Mouse (Mus musculus) ES-E14 (cell line): ENCODE data around the gene Rnf111. TPM values are rescaled to one million over a fixed set of nuclear protein-coding genes. Genes with fewer than 3 reads are reported as not detected.

ENCODE experiments used
- DNase-seq: peaks from one replicate; pipeline ENCODE4 v3.0.0-alpha.2; 2013; ENCODE audit warnings: low read depth, low spot score
- H3K27ac ChIP-seq: 2 replicates; pipeline ENCODE4 v1.5.1; 2012; ENCODE audit warnings: low read depth, mild to moderate bottlenecking, low read length, moderate library complexity, mixed read lengths; ENCODE audit not compliant: poor library complexity, insufficient read depth, severe bottlenecking
- H3K36me3 ChIP-seq: 2 replicates; pipeline ENCODE4 v1.6.1; 2012; ENCODE audit warnings: mild to moderate bottlenecking, low read length, moderate library complexity, mixed read lengths; ENCODE audit not compliant: control insufficient read depth, poor library complexity, insufficient read depth, severe bottlenecking
- H3K4me1 ChIP-seq, 2 experiments: fragments of 150-350 bp in 1 of 2; sonication (generic) in 1 of 2; 2 replicates each; pipeline ENCODE4 v1.6.1; 2012; ENCODE audit warnings: low read length in 2 of 2, mild to moderate bottlenecking in 1 of 2, mixed read lengths in 1 of 2; ENCODE audit not compliant: control insufficient read depth in 2 of 2, insufficient read depth in 2 of 2, poor library complexity in 1 of 2
- H3K4me3 ChIP-seq, 2 experiments: fragments of 150-350 bp in 1 of 2; sonication (generic) in 1 of 2; 2 replicates each; pipeline ENCODE4 v1.5.1; 2012; ENCODE audit warnings: low read length in 2 of 2, low read depth in 1 of 2, mild to moderate bottlenecking in 1 of 2, mixed read lengths in 1 of 2; ENCODE audit not compliant: insufficient read depth in 1 of 2, poor library complexity in 1 of 2, severe bottlenecking in 1 of 2
- H3K9ac ChIP-seq: 2 replicates; pipeline ENCODE4 v1.6.1; 2012; ENCODE audit warnings: low read depth, mild to moderate bottlenecking, low read length, mixed read lengths; ENCODE audit not compliant: poor library complexity, insufficient read depth, severe bottlenecking
- H3K9me3 ChIP-seq: fragments of 150-350 bp; sonication (generic); 2 replicates; pipeline ENCODE4 v1.6.1; 2012; ENCODE audit warnings: low read depth, mild to moderate bottlenecking, low read length; ENCODE audit not compliant: control insufficient read depth, insufficient read depth
- CHD2 ChIP-seq: IDR thresholded peaks from 2 replicates; pipeline ENCODE4 v1.6.1; 2014; ENCODE audit warnings: mild to moderate bottlenecking, low read depth, low read length, inconsistent platforms
- HCFC1 ChIP-seq: IDR thresholded peaks from 2 replicates; pipeline ENCODE4 v1.6.1; 2012; ENCODE audit warnings: low read length, inconsistent platforms, borderline replicate concordance; ENCODE audit not compliant: insufficient read depth
- MAFK ChIP-seq: IDR thresholded peaks from 2 replicates; pipeline ENCODE4 v1.6.1; 2014; ENCODE audit warnings: mild to moderate bottlenecking, low read depth, low read length, inconsistent platforms; ENCODE audit not compliant: insufficient read depth
- ZC3H11A ChIP-seq: IDR thresholded peaks from 2 replicates; pipeline ENCODE4 v1.6.1; 2012; ENCODE audit warnings: low read depth, mild to moderate bottlenecking, inconsistent platforms, low read length, borderline replicate concordance
- ZNF384 ChIP-seq: IDR thresholded peaks from 2 replicates; pipeline ENCODE4 v1.6.1; 2012; ENCODE audit warnings: low read depth, low read length, inconsistent platforms
- in situ Hi-C, 2 experiments: fragments of 600-800 bp; cut with MboI; formaldehyde crosslinking; loops; one replicate each; pipeline ENCODE4 v1.15.1; 2025; ENCODE audit warnings: low sequenced_read_pairs in 2 of 2, inconsistent platforms in 1 of 2; ENCODE audit not compliant: unreplicated experiment in 2 of 2
- total RNA-seq: library from RNA; depleted of rRNA; stranded (reverse); fragments of 300-350 nt; gene quantifications from 2 replicates; pipeline ENCODE4 v1.2.3, GENCODE M21; 2012

Rnf111 gene
- total RNA-seq, 1 experiment, result 24.3 TPM

DNA sequence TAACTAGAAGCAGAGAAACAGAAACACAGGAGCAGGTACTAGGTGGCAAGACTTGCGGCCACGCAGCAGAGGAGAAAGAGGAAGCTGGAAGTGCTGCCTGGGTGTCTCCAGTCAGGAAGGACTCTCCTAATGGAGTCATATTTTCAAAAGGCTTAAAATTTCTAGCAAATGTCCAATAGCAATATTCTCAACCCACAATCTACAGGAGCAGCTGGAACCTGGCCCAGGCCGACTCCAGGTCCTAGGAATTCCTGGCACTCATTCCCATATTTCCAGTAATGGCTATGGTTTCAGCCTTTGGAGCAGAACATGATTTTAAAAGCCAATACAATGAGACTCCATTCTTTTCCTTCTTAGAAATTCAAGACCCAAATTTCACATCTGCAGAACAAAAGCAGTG, 114.0 kb downstream of the Rnf111 start:
- H3K9ac ChIP-seq, result no peak overlapping the region
- no peak overlapping the region for H3K27ac ChIP-seq
- no peaks in the 10 kb centered on the region for H3K36me3 ChIP-seq
- no peak for TF ChIP-seq MAFK
- TF ChIP-seq ZC3H11A, result no peak
- TF ChIP-seq ZNF384, result no peak
- TF ChIP-seq CHD2, result no peak
- no peak for TF ChIP-seq HCFC1
- no peak overlapping the region for H3K4me3 ChIP-seq
- H3K4me1 ChIP-seq, result peaks cover 0 to 2% of the 10 kb centered on the region in 2 experiments; a peak in 1 of 4 replicates
- in situ Hi-C loops, result no loop called here
- no peaks in the 10 kb centered on the region for H3K9me3 ChIP-seq
- DNase-seq, result no peak

DNA sequence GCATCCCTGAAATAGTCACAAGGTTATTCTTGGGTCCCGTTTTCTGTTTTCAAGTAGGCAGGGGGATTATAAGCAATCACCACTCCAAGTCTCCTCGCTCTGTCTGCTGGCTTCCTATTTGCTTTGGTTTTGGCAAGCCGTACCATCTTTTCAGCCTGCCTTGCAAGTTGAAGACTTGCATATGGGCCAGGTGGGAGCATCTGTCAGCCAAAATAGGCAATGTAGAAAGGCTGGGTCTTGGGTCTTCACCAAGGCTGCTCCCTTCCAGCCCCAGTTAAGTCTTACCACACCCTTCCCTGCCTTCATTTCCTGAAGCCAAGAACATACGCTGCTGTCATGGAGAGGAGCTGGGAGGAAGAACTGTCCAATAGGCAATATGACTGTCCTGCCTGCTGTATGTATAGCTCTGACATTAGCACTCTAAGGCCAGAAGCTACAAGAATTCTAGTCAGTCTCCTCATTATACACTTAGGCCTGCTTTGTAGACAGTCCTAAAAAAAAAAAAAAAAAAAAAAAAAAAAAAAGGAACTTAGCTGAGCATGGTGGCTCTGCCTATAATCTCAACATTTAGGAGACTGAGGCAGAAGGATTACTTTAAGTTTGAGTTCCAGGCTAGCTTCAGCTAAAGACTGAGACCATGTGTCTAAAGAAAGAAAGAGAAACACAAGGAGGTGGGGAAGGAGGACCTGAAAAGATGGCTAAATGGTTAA, 116.0 kb downstream of the Rnf111 start:
- TF ChIP-seq MAFK, result no peak
- peak; percentile 37; the same call in 1 of the 2 replicates for TF ChIP-seq ZNF384
- no peak for TF ChIP-seq ZC3H11A
- no peak for TF ChIP-seq CHD2
- TF ChIP-seq HCFC1, result no peak
- Histone ChIP-seq H3K27ac (no peak overlapping the region), H3K4me3 (no peak overlapping the region), H3K9me3 (no peaks in the 10 kb centered on the region), H3K36me3 (0 out of 2 replicates have a peak, but pooled peaks cover 1% of the 10 kb centered on the region), H3K9ac (no peak overlapping the region), H3K4me1 (peaks cover 0 to 2% of the 10 kb centered on the region in 2 experiments; a peak in 1 of 4 replicates)
- no peak for DNase-seq
- in situ Hi-C loops, result no loop called here

DNA sequence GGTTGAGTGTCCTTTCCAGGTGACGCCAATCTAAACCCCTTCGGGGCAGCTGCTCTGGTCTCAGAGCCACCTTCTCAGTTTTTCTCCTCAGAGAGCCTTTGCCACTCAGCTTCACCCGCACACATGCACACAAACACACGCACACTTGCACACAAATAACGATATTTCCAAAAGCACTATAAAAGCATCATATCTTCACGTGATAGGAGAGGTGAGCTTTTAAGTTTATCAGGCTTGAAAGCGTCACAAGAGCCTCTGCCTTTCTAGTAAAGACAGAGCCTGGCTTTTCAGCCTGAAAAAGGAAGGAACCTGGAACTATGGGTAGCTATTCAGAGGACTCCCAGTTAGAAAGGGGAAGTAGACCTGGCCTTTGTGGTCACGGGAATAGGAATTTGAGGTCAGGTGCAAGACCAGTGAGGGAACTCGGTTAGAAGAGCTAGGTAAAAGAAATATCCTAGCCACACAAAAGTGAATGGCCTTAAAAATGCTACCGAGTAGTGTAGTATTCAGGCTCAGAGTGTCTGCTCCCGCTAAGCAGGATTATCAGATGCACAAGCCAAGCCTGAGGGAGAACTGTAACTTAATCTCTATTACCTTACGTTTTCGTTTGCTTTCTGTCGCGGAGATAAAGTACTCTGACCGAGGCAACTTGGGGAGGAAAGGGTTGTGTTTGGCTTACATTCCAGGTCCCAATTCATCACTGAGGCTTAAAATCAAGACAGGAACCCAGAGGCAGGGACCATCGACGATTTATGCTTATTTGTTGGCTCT, 118.4 kb downstream of the Rnf111 start:
- TF ChIP-seq ZNF384 (no peak), CHD2 (no peak), ZC3H11A (no peak), HCFC1 (no peak), MAFK (no peak)
- Histone ChIP-seq H3K4me1 (no peaks in the 10 kb centered on the region), H3K4me3 (no peak overlapping the region), H3K36me3 (0 out of 2 replicates have a peak, but pooled peaks cover 3% of the 10 kb centered on the region), H3K9ac (no peak overlapping the region), H3K9me3 (no peaks in the 10 kb centered on the region), H3K27ac (no peak overlapping the region)
- DNase-seq, result no peak
- in situ Hi-C loops, result no loop called here

DNA sequence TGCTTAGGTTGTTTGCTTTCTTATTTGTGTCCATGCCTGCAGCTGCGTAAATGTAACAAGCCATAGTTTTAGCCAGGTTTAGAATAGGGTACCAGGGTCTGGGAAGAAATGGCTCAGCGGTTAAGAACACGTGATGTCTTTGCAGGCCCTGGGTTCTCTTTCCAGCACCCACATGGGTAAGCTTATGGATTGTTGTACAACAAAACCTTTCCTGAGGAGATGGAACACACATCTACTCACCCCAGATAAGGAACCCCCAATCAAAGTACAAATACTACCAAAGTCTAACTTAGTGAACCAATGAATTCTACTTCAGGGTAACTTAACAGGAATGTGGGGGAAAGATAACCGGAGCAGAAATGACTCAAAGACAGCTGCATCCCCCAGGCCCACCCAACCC, 119.0 kb downstream of the Rnf111 start:
- Histone ChIP-seq H3K36me3 (0 out of 2 replicates have a peak, but pooled peaks cover 3% of the 10 kb centered on the region), H3K4me1 (no peaks in the 10 kb centered on the region), H3K27ac (no peak overlapping the region), H3K4me3 (no peak overlapping the region), H3K9me3 (no peaks in the 10 kb centered on the region), H3K9ac (no peak overlapping the region)
- in situ Hi-C loops, result no loop called here
- TF ChIP-seq ZNF384 (no peak), MAFK (no peak), HCFC1 (no peak), ZC3H11A (no peak), CHD2 (no peak)
- DNase-seq, result no peak
